Mouse (Mus musculus) liver, adult 2 months (tissue): ENCODE results near the gene Gm21312.
"Not testable (repeated sequence)": the region's sequence is repeated elsewhere in the genome, so short reads cannot be mapped to it uniquely, and the experiment has no call there.

Source experiments
- CTCF ChIP-seq: fragments of 200-500 bp; IDR thresholded peaks from 2 replicates; pipeline ENCODE4 v1.5.1; 2011; ENCODE audit warnings: low read depth, low read length, control low read depth
- POLR2A ChIP-seq: fragments of 200-500 bp; IDR thresholded peaks from 2 replicates; pipeline ENCODE4 v1.6.1; 2011; ENCODE audit warnings: low read length, control low read depth; ENCODE audit not compliant: insufficient read depth; ENCODE audit errors: extremely low read depth

GRCm38 (mm10) chr10:104159706-104160105 lies 17.1 kb upstream of the Gm21312 start, which contains the start of gene Gm8764:
- not testable (repeated sequence) for TF ChIP-seq POLR2A, CTCF
